Mouse (Mus musculus): Measurements from ENCODE around the gene 1110032A03Rik. TPM values are rescaled to one million over a fixed set of nuclear protein-coding genes. Genes with fewer than 3 reads are reported as not detected.

Gene 1110032A03Rik
- polyA plus RNA-seq, 1 experiment: 13.1 TPM

- no peak overlapping the region for H3K27ac ChIP-seq (ENCODE audit: insufficient read depth, low read length)
- no peaks in the 10 kb centered on the region for H3K4me1 ChIP-seq (ENCODE audit: control insufficient read depth, insufficient read depth, low read length)
- no peak for TF ChIP-seq CTCF (IDR thresholded peaks at IDR 0.05; ENCODE audit: low read depth, low read length)
- no peak for TF ChIP-seq POLR2A (IDR thresholded peaks at IDR 0.05; ENCODE audit: insufficient read depth, low read length)
- TF ChIP-seq EP300 (IDR thresholded peaks at IDR 0.05; ENCODE audit: insufficient read depth, low read depth, low read length): no peak
- H3K9ac ChIP-seq (ENCODE audit: low read depth, poor library complexity, severe bottlenecking): no peak overlapping the region
- peaks cover 6% of the 10 kb centered on the region for H3K36me3 ChIP-seq (ENCODE audit: control insufficient read depth, insufficient read depth, low read length, poor library complexity, severe bottlenecking)
- H3K9me3 ChIP-seq (replicated peaks; ENCODE audit: control insufficient read depth, insufficient read depth, low read length, poor library complexity, severe bottlenecking): no peaks in the 10 kb centered on the region
- H3K27me3 ChIP-seq (ENCODE audit: control insufficient read depth, insufficient read depth, low read length, poor library complexity, severe bottlenecking): no peaks in the 10 kb centered on the region
- no peak overlapping the region for H3K4me3 ChIP-seq (ENCODE audit: low read depth, low read length)
These were observed 19.9 kb upstream of the 1110032A03Rik start for GRCm38 (mm10) chr9:50795266-50795665.

- TF ChIP-seq CTCF (IDR thresholded peaks at IDR 0.05; ENCODE audit: low read depth, low read length) (peak; percentile 67), EP300 (IDR thresholded peaks at IDR 0.05; ENCODE audit: insufficient read depth, low read depth, low read length) (no peak), POLR2A (IDR thresholded peaks at IDR 0.05; ENCODE audit: insufficient read depth, low read length) (no peak)
- Histone ChIP-seq H3K4me1 (ENCODE audit: control insufficient read depth, insufficient read depth, low read length) (no peaks in the 10 kb centered on the region), H3K27me3 (ENCODE audit: control insufficient read depth, insufficient read depth, low read length, poor library complexity, severe bottlenecking) (no peaks in the 10 kb centered on the region), H3K27ac (ENCODE audit: insufficient read depth, low read length) (no peak overlapping the region), H3K4me3 (ENCODE audit: low read depth, low read length) (no peak overlapping the region), H3K9ac (ENCODE audit: low read depth, poor library complexity, severe bottlenecking) (no peak overlapping the region), H3K36me3 (ENCODE audit: control insufficient read depth, insufficient read depth, low read length, poor library complexity, severe bottlenecking) (peaks cover 6% of the 10 kb centered on the region), H3K9me3 (replicated peaks; ENCODE audit: control insufficient read depth, insufficient read depth, low read length, poor library complexity, severe bottlenecking) (no peaks in the 10 kb centered on the region)
These were observed 6.8 kb upstream of the 1110032A03Rik start for GRCm38 (mm10) chr9:50782155-50782554.

GRCm38 (mm10) chr9:50776162-50776760, 941 bp upstream of the 1110032A03Rik start:
- H3K4me1 ChIP-seq (ENCODE audit: control insufficient read depth, insufficient read depth, low read length): no peaks in the 10 kb centered on the region
- no peak overlapping the region for H3K27ac ChIP-seq (ENCODE audit: insufficient read depth, low read length)
- H3K9me3 ChIP-seq (replicated peaks; ENCODE audit: control insufficient read depth, insufficient read depth, low read length, poor library complexity, severe bottlenecking): no peaks in the 10 kb centered on the region
- H3K4me3 ChIP-seq (ENCODE audit: low read depth, low read length): peak overlapping the region; percentile 68
- H3K9ac ChIP-seq (ENCODE audit: low read depth, poor library complexity, severe bottlenecking): peak overlapping the region; percentile 90
- H3K36me3 ChIP-seq (ENCODE audit: control insufficient read depth, insufficient read depth, low read length, poor library complexity, severe bottlenecking): peaks cover 4% of the 10 kb centered on the region
- TF ChIP-seq CTCF (IDR thresholded peaks at IDR 0.05; ENCODE audit: low read depth, low read length) (no peak), POLR2A (IDR thresholded peaks at IDR 0.05; ENCODE audit: insufficient read depth, low read length) (no peak)
- H3K27me3 ChIP-seq (ENCODE audit: control insufficient read depth, insufficient read depth, low read length, poor library complexity, severe bottlenecking): no peaks in the 10 kb centered on the region

- Histone ChIP-seq H3K4me3 (ENCODE audit: low read depth, low read length) (peak overlapping the region; percentile 68), H3K36me3 (ENCODE audit: control insufficient read depth, insufficient read depth, low read length, poor library complexity, severe bottlenecking) (peaks cover 4% of the 10 kb centered on the region), H3K27ac (ENCODE audit: insufficient read depth, low read length) (no peak overlapping the region), H3K27me3 (ENCODE audit: control insufficient read depth, insufficient read depth, low read length, poor library complexity, severe bottlenecking) (no peaks in the 10 kb centered on the region), H3K4me1 (ENCODE audit: control insufficient read depth, insufficient read depth, low read length) (no peaks in the 10 kb centered on the region), H3K9me3 (replicated peaks; ENCODE audit: control insufficient read depth, insufficient read depth, low read length, poor library complexity, severe bottlenecking) (no peaks in the 10 kb centered on the region), H3K9ac (ENCODE audit: low read depth, poor library complexity, severe bottlenecking) (peak overlapping the region; percentile 90)
- TF ChIP-seq EP300 (IDR thresholded peaks at IDR 0.05; ENCODE audit: insufficient read depth, low read depth, low read length) (no peak), CTCF (IDR thresholded peaks at IDR 0.05; ENCODE audit: low read depth, low read length) (no peak), POLR2A (IDR thresholded peaks at IDR 0.05; ENCODE audit: insufficient read depth, low read length) (no peak)
These were observed 374 bp upstream of the 1110032A03Rik start for GRCm38 (mm10) chr9:50775662-50776126.

- H3K9ac ChIP-seq (ENCODE audit: low read depth, poor library complexity, severe bottlenecking): no peak overlapping the region
These were observed 1.3 kb downstream of the 1110032A03Rik start for GRCm38 (mm10) chr9:50774026-50774462.

GRCm38 (mm10) chr9:50770011-50770410, 5.3 kb downstream of the 1110032A03Rik start:
- Histone ChIP-seq H3K9ac (ENCODE audit: low read depth, poor library complexity, severe bottlenecking) (no peak overlapping the region), H3K4me3 (ENCODE audit: low read depth, low read length) (no peak overlapping the region), H3K27ac (ENCODE audit: insufficient read depth, low read length) (no peak overlapping the region), H3K9me3 (replicated peaks; ENCODE audit: control insufficient read depth, insufficient read depth, low read length, poor library complexity, severe bottlenecking) (no peaks in the 10 kb centered on the region), H3K27me3 (ENCODE audit: control insufficient read depth, insufficient read depth, low read length, poor library complexity, severe bottlenecking) (no peaks in the 10 kb centered on the region), H3K4me1 (ENCODE audit: control insufficient read depth, insufficient read depth, low read length) (no peaks in the 10 kb centered on the region), H3K36me3 (ENCODE audit: control insufficient read depth, insufficient read depth, low read length, poor library complexity, severe bottlenecking) (0 out of 2 replicates have a peak, but pooled peaks cover 2% of the 10 kb centered on the region)
- TF ChIP-seq POLR2A (IDR thresholded peaks at IDR 0.05; ENCODE audit: insufficient read depth, low read length) (no peak), EP300 (IDR thresholded peaks at IDR 0.05; ENCODE audit: insufficient read depth, low read depth, low read length) (no peak), CTCF (IDR thresholded peaks at IDR 0.05; ENCODE audit: low read depth, low read length) (no peak)

More at GRCm38 (mm10) chr9:50774026-50774462, 1.3 kb downstream of the 1110032A03Rik start:
- Histone ChIP-seq H3K27ac (ENCODE audit: insufficient read depth, low read length) (no peak overlapping the region), H3K9me3 (replicated peaks; ENCODE audit: control insufficient read depth, insufficient read depth, low read length, poor library complexity, severe bottlenecking) (no peaks in the 10 kb centered on the region), H3K36me3 (ENCODE audit: control insufficient read depth, insufficient read depth, low read length, poor library complexity, severe bottlenecking) (0 out of 2 replicates have a peak, but pooled peaks cover 2% of the 10 kb centered on the region), H3K4me3 (ENCODE audit: low read depth, low read length) (no peak overlapping the region), H3K4me1 (ENCODE audit: control insufficient read depth, insufficient read depth, low read length) (no peaks in the 10 kb centered on the region), H3K27me3 (ENCODE audit: control insufficient read depth, insufficient read depth, low read length, poor library complexity, severe bottlenecking) (no peaks in the 10 kb centered on the region)
- TF ChIP-seq EP300 (IDR thresholded peaks at IDR 0.05; ENCODE audit: insufficient read depth, low read depth, low read length) (no peak), CTCF (IDR thresholded peaks at IDR 0.05; ENCODE audit: low read depth, low read length) (no peak), POLR2A (IDR thresholded peaks at IDR 0.05; ENCODE audit: insufficient read depth, low read length) (no peak)
